Mouse (Mus musculus) CH12F3 (cell line): Measurements from ENCODE around the gene Mbnl3.

Experiments used
- in situ Hi-C: fragments of 300-500 bp; cut with MboI; formaldehyde crosslinking; loops from 2 replicates; pipeline ENCODE4 v1.14.3; 2020; ENCODE audit warnings: low sequenced_read_pairs

Mbnl3 gene

GRCm38 (mm10) chrX:51206432-51206831 lies at the start of gene Mbnl3:
Gene Mbnl3, minus strand, starts transcription at chrX:51206532.
- in situ Hi-C loops = no loop called here

DNA sequence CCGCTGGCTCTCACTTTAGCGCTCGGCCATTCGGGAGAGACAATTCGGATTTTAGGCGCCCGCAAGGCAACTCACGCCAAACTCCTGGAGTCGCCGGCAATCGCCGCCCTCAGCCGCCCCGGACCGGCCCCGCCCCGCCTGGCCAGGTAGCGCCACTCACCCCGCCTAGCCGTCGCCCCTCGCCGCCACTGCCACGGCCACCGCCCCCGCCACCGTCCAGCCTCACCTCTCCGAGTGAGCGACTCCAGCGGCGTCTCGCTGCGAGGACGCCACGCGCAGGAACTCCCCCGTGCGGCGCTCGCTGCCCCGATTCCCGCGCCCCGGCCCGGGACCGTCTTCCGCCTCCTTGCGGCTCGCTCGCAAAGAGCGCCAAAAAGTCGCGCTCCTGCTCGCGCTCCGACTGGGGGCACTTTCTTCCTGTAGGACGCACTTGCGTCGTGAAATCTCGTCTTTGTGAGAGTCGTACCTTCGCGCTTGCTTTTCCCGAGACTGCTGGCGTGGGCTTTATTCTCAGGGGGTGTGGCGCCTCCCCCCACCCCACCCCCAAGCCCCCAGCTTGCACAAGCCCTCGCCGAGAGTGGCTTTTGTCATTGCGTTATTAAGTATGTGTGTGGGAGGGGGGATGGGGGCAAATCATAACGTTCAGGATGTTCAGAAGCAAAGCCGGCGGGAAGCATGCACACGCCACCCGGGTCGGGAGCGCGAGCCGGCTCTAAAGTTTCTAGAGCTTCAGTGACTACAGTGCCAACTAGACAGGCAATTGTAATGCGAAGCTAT lies 596 bp downstream of the Mbnl3 start:
- in situ Hi-C loops = no loop called here

DNA sequence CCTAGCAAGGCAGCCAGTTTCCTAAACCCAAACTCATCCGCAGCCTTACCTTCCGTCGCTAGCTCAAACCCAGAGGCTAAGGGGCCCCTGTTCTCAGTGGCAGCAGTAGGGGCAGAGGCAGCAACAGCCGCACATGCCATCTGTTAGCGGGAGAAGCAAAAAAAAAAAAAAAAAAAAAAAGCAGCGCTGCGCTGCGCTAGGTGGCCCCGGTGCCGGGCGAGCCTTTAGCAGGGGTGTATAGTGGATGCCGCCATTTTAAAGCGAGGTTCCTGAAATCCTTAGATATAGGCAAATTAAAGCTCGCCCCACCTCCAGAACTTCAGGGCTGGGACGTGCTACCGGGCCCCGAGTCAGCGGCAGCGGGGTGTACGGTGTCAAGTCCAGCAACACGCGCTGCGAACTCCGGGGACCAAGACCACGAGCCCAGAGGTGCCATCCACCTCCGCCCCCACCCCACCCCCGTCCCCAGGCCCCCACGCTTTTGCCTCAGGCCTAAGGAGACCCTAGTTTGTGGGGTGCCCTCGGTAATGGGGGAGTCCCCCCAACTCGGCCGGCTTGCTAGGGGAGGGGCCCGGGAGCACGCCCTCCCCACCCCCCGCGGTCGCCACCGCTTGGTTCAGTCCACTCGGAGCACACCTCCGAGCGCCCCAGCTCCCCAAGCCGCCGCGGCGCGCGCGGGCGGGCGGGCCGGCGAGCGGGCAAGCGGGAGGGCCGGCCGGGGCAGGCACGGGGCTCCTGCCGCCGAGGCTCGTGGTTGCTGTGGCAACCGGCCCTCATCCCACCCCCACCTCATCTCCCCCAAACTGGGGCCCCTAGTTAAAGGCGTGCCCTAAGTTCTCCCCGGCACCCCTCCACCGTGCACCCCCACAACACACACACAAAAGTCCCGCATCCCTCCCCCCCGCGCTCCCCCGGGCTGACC lies 1.4 kb downstream of the Mbnl3 start:
- in situ Hi-C loops = no loop called here

DNA sequence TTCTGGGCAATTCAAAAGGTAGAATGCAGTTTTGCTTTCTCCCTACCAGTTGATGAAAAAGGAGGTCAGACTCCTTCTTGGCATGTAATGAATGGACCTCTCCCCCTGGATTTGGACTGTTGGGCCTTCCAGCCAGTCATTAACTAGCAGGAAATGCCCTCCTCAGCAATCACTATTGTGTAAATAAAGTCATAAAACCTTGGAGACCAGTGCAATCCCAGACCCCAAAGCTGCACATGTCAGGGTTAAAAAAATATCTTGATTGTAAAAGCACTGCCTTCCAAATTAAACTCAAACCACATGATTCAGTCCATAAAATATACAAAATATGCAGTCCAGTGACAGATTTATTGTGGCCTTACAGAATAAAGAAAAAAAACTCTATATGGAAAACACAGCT lies 9.3 kb downstream of the Mbnl3 start:
- in situ Hi-C loops = no loop called here

DNA sequence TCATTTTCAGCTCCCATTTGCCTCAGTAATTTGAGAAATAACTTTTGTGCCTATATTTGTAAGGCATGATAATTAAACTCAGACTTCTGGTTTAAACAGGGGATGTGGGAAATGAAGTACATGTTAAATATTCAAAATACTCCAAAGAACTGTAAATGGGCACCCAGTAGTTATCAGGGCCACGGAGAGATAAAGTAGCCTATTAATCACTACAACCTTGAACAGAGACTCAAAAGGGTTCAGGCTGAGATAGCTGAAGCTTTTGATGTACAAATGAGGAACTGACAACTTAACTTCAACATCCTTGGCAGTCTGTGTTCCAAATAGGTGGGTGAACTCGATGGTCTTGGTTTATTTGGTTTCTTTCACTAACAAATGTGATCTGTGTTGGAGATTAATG lies 34.4 kb downstream of the Mbnl3 start:
- in situ Hi-C loops = no loop called here

DNA sequence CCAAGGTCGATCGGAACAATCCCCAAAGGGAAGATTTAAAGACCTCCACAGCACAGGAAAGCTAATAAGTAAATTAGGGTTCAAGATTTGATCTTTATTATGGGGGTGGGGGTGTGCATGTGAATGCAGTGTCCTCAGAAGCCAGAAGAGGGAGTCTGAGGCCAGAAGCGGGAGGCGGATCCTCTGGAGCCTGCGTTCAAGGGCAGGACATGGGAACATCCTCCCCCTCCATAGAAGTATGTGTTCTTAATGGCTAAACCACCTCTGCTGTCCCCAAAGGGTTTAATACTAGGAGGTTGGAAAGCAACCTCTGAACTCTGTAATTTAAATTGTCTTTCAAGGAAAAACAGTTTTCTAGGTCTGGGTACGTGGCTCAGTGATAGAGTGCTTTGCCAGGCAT lies 34.9 kb downstream of the Mbnl3 start:
- in situ Hi-C loops = no loop called here

DNA sequence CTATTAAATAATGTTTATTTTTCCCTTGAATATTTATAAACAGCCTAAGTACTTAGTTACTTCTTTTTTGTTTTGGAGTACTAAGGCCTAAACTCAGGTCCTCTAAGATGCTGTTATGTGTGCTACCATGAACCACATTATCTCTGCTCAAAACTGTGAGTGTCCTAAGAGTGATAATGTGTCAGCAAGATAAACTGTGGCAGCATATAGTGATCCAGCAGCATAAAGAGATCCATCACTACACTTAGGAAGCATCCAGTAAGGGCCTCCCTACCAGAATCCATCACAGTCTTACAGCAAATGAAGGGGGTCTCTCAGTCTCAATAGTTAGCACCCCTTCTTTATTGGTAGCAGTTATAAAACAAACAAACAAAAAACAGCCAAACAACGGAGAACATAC lies 35.9 kb downstream of the Mbnl3 start:
- in situ Hi-C loops = no loop called here

- in situ Hi-C loops = no loop called here
Measured at GRCm38 (mm10) chrX:51169476-51170045, 36.8 kb downstream of the Mbnl3 start.

DNA sequence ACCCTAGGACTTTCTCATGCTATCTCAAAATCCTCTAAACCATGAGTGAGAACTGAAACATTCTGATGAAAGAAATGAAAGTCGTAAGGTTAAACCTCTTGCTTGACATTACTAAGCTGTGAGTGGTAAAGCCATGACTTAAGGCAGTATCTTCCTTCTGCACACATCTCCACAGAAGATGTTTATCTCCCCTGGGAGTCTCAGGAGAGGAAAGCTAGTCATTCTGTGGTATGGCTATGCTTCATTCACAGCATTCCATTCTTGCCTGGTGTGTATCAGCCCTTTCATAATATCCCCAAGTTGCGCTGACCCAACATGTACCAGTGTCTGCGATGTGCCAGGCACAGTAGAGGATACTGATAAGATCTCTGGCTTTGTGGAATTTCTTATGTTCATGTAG lies 38.4 kb downstream of the Mbnl3 start:
- in situ Hi-C loops = no loop called here

DNA sequence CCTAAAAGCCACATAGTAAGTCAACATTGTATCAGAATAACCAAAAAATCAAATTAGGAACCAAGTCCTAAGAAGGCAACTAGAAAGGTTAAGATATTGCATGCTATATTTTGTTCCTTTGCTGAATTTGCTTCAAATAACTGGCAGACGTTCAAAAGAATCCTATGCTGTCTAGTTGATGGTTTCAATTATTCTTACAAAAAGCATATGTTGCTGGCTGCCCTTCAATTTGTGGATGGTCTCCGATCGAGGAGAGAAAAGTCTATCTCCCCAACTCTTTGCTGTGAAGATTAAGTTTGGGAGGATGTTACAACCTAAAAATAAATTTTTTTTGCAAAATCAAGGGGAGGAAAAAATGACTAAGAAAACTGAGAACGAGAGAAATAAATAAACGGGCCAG lies 41.6 kb downstream of the Mbnl3 start:
- in situ Hi-C loops = no loop called here

DNA sequence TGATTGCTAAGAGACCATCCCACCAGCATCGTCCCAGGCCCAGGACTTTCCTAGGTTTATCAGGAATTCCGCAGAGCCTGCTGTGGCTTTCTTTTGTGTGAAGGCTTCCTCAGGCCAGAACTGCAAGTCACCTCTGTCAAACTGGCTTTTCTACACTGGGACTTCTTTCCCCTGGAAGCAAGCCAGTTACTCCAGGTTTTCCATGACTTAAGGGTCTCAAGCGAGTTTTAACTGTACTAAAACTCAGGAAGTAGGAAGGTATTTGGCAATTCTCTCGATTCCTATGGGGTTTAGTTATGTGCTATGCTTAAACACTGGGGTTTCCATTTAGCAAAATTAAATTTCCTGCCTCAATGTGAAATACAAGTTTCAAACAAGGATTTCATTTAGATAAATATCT lies 57.9 kb downstream of the Mbnl3 start:
- in situ Hi-C loops = no loop called here

DNA sequence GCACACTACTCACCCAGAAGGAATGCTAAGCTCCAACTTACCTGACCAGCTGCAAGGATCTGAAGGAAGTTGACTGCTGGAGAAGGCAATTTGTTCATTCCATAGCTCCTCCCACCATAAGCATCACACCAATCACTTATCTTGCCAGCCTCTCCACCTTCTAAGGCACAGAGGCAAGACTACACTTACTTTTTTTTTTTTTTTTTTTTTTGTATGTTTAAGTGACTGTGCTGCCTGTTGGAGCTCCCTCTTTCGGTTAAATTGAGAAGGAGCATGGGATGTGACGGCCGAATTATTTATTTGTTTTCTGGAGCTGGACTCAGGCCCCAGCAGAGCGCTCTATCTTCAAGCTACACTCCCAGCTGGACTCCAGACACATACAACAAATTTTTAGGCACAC lies 60.0 kb downstream of the Mbnl3 start:
- in situ Hi-C loops = no loop called here

DNA sequence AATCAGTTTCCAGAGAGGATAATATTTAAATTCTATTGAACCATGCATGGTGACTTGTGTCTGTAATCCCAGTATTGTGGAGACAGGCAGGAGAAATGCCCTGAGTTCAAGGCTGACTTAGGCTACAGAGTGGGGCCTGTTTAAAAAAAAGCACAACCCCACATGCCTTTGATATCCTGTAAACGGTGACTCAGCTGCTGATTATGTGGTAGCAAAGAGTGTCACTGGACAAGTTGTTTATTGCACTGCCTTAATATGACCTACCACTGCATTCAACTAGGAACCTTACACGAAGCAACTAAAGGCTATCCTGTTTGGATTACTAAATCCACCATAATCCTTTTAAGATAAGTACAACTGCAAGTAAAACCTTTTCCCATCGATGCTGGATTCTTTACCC lies 66.3 kb downstream of the Mbnl3 start:
- in situ Hi-C loops = no loop called here

DNA sequence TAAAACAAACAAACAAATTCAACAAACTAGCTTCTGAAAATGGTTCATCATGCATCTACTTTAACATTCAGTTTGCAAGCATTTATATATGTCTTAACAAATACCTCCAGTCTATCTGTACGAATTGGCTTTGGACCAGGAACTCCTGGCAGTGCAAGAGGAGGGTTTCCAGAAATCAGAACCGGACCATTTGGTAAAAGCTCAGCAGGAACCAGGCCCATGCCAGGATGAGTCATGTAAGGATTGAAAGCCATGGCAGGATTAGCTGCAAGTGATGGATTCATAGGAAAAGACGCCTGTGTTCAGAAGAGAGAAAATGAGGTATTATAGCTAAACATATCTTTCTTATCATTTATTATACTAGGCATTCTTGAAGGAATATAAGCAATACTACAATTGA lies 75.0 kb downstream of the Mbnl3 start:
- in situ Hi-C loops = no loop called here

DNA sequence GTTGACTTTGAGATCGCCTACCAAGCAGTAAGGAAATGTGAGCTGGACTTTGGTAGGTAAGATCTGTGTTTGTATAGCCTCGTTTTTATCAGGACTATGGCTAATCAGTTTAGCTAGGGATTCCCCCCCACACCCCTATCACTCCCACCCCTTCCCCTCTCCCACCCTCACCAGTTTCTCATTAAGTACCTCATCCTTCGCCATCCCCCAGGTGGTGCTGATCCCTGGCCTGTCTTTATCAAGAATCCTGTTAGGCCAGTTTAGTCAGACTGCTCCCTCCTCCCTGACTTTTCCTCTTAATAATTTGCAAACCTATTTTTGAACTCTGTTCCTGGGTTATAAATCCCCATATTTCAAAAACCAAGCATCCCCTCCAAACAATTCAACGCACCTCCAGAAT lies 103.6 kb downstream of the Mbnl3 start:
- in situ Hi-C loops = no loop called here

DNA sequence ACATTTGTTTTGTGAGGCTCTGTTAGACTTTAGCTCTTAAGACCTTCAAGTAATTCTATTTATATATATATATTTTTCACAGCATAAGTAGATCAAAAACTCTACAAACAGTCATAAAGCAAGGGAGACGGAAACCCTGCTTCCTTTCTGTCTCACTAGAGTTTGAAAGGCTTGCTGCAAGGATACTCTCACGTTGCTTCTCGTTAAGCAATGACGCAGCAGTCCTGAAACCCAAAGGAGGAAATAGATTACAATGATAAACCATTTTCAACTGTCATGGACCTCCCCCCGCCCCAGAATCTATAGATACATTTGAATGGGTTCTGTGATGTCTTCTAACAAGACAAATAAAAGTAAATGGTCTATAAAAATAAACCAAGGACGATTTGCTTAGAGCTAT lies 121.4 kb downstream of the Mbnl3 start:
- in situ Hi-C loops = no loop called here

GRCm38 (mm10) chrX:51084211-51084610 lies 122.1 kb downstream of the Mbnl3 start:
- in situ Hi-C loops = no loop called here

- in situ Hi-C loops = no loop called here
Measured at GRCm38 (mm10) chrX:51076744-51077143, 129.6 kb downstream of the Mbnl3 start.
